Mouse (Mus musculus): ENCODE measurements at regions not wholly inside any gene's neighbourhood (a gene's known extent, or its start where the extent isn't known, plus 50 kb on each side); places are given as distances from the start of the nearest gene placed in this dataset.
"Not testable (repeated sequence)": the region's sequence is repeated elsewhere in the genome, so short reads cannot be mapped to it uniquely, and the experiment has no call there.

- not testable (repeated sequence) for DNase-seq (ENCODE audit: low spot score); H3K9me3 ChIP-seq (ENCODE audit: control insufficient read depth, low read length); H3K4me1 ChIP-seq (replicated peaks; ENCODE audit: control insufficient read depth, insufficient read depth, low read length); H3K9ac ChIP-seq; ATAC-seq (ENCODE audit: low FRiP score); H3K36me3 ChIP-seq (replicated peaks; ENCODE audit: control insufficient read depth, insufficient read depth); H3K27me3 ChIP-seq (ENCODE audit: control insufficient read depth, insufficient read depth, low read length); H3K4me2 ChIP-seq (replicated peaks); H3K4me3 ChIP-seq (replicated peaks; ENCODE audit: low read length); H3K27ac ChIP-seq
- 89% methylated on average over 9 of the region's 9 CpGs for WGBS
These were observed 120.3 kb upstream of the Tram1l1 start for GRCm38 (mm10) chr3:124200226-124200940.

- no peaks in the 10 kb centered on the region for H3K4me1 ChIP-seq (replicated peaks; ENCODE audit: control insufficient read depth, insufficient read depth, low read length)
- WGBS = 86% methylated on average over 2 of the region's 2 CpGs
- H3K36me3 ChIP-seq (replicated peaks; ENCODE audit: control insufficient read depth, insufficient read depth) = no peaks in the 10 kb centered on the region
- no peak overlapping the region for H3K4me3 ChIP-seq (replicated peaks; ENCODE audit: low read length)
- no peak overlapping the region for H3K9ac ChIP-seq
- H3K27ac ChIP-seq = no peak overlapping the region
- no peak for DNase-seq (ENCODE audit: low spot score)
- H3K4me2 ChIP-seq (replicated peaks) = no peak overlapping the region
- no peaks in the 10 kb centered on the region for H3K9me3 ChIP-seq (ENCODE audit: control insufficient read depth, low read length)
- ATAC-seq (ENCODE audit: low FRiP score) = no peak
- no peaks in the 10 kb centered on the region for H3K27me3 ChIP-seq (ENCODE audit: control insufficient read depth, insufficient read depth, low read length)
These were observed 103.5 kb upstream of the Tram1l1 start for GRCm38 (mm10) chr3:124217131-124217530.

- Histone ChIP-seq H3K36me3 (replicated peaks; ENCODE audit: control insufficient read depth, insufficient read depth) (no peaks in the 10 kb centered on the region), H3K9ac (no peak overlapping the region), H3K27ac (no peak overlapping the region), H3K9me3 (ENCODE audit: control insufficient read depth, low read length) (no peaks in the 10 kb centered on the region; the same call in 1 of the 2 replicates), H3K4me3 (replicated peaks; ENCODE audit: low read length) (no peak overlapping the region), H3K4me2 (replicated peaks) (no peak overlapping the region), H3K4me1 (replicated peaks; ENCODE audit: control insufficient read depth, insufficient read depth, low read length) (no peaks in the 10 kb centered on the region), H3K27me3 (ENCODE audit: control insufficient read depth, insufficient read depth, low read length) (no peaks in the 10 kb centered on the region)
- WGBS = 80% methylated on average over 4 of the region's 4 CpGs
- no peak for ATAC-seq (ENCODE audit: low FRiP score)
- DNase-seq (ENCODE audit: low spot score) = no peak
These were observed 94.7 kb upstream of the Tram1l1 start for GRCm38 (mm10) chr3:124225982-124226381.

GRCm38 (mm10) chr3:124227701-124228100, 93.0 kb upstream of the Tram1l1 start:
- no peak overlapping the region for H3K4me3 ChIP-seq (replicated peaks; ENCODE audit: low read length)
- no peak overlapping the region for H3K4me2 ChIP-seq (replicated peaks)
- ATAC-seq (ENCODE audit: low FRiP score) = no peak
- H3K4me1 ChIP-seq (replicated peaks; ENCODE audit: control insufficient read depth, insufficient read depth, low read length) = no peaks in the 10 kb centered on the region
- no peaks in the 10 kb centered on the region for H3K36me3 ChIP-seq (replicated peaks; ENCODE audit: control insufficient read depth, insufficient read depth)
- H3K27me3 ChIP-seq (ENCODE audit: control insufficient read depth, insufficient read depth, low read length) = no peaks in the 10 kb centered on the region
- DNase-seq (ENCODE audit: low spot score) = no peak
- H3K9me3 ChIP-seq (ENCODE audit: control insufficient read depth, low read length) = no peaks in the 10 kb centered on the region; the same call in 1 of the 2 replicates
- H3K9ac ChIP-seq = no peak overlapping the region
- no peak overlapping the region for H3K27ac ChIP-seq

- ATAC-seq (ENCODE audit: low FRiP score) = no peak
- Histone ChIP-seq H3K27me3 (ENCODE audit: control insufficient read depth, insufficient read depth, low read length) (no peaks in the 10 kb centered on the region), H3K4me1 (replicated peaks; ENCODE audit: control insufficient read depth, insufficient read depth, low read length) (no peaks in the 10 kb centered on the region), H3K4me3 (replicated peaks; ENCODE audit: low read length) (no peak overlapping the region), H3K27ac (no peak overlapping the region), H3K36me3 (replicated peaks; ENCODE audit: control insufficient read depth, insufficient read depth) (no peaks in the 10 kb centered on the region), H3K9ac (no peak overlapping the region), H3K4me2 (replicated peaks) (no peak overlapping the region), H3K9me3 (ENCODE audit: control insufficient read depth, low read length) (no peaks in the 10 kb centered on the region)
- WGBS = 58% methylated on average over 5 of the region's 5 CpGs
- no peak for DNase-seq (ENCODE audit: low spot score)
These were observed 79.5 kb upstream of the Tram1l1 start for GRCm38 (mm10) chr3:124240936-124241733.

GRCm38 (mm10) chr3:124241734-124242006, 79.0 kb upstream of the Tram1l1 start:
- H3K4me2 ChIP-seq (replicated peaks) = no peak overlapping the region
- WGBS = 83% methylated on average over 1 of the region's 1 CpGs
- H3K36me3 ChIP-seq (replicated peaks; ENCODE audit: control insufficient read depth, insufficient read depth) = no peaks in the 10 kb centered on the region
- no peak for ATAC-seq (ENCODE audit: low FRiP score)
- H3K9me3 ChIP-seq (ENCODE audit: control insufficient read depth, low read length) = no peaks in the 10 kb centered on the region
- no peak for DNase-seq (ENCODE audit: low spot score)
- H3K9ac ChIP-seq = no peak overlapping the region
- no peak overlapping the region for H3K27ac ChIP-seq
- no peak overlapping the region for H3K4me3 ChIP-seq (replicated peaks; ENCODE audit: low read length)
- no peaks in the 10 kb centered on the region for H3K4me1 ChIP-seq (replicated peaks; ENCODE audit: control insufficient read depth, insufficient read depth, low read length)
- H3K27me3 ChIP-seq (ENCODE audit: control insufficient read depth, insufficient read depth, low read length) = no peaks in the 10 kb centered on the region

- 40% methylated on average over 3 of the region's 3 CpGs for WGBS
- no peak overlapping the region for H3K4me3 ChIP-seq (replicated peaks; ENCODE audit: low read length)
- ATAC-seq (ENCODE audit: low FRiP score) = 0 out of 2 replicates have a peak, but pooled peaks have one; percentile 27
- no peak overlapping the region for H3K27ac ChIP-seq
- no peak for DNase-seq (ENCODE audit: low spot score)
- H3K9me3 ChIP-seq (ENCODE audit: control insufficient read depth, low read length) = no peaks in the 10 kb centered on the region
- no peak overlapping the region for H3K4me2 ChIP-seq (replicated peaks)
- H3K36me3 ChIP-seq (replicated peaks; ENCODE audit: control insufficient read depth, insufficient read depth) = no peaks in the 10 kb centered on the region
- no peak overlapping the region for H3K9ac ChIP-seq
- no peaks in the 10 kb centered on the region for H3K4me1 ChIP-seq (replicated peaks; ENCODE audit: control insufficient read depth, insufficient read depth, low read length)
- no peaks in the 10 kb centered on the region for H3K27me3 ChIP-seq (ENCODE audit: control insufficient read depth, insufficient read depth, low read length)
These were observed 58.5 kb upstream of the Tram1l1 start for GRCm38 (mm10) chr3:124262150-124262549.

GRCm38 (mm10) chr3:124266821-124267220, 53.8 kb upstream of the Tram1l1 start:
- no peaks in the 10 kb centered on the region for H3K9me3 ChIP-seq (ENCODE audit: control insufficient read depth, low read length)
- H3K27ac ChIP-seq = no peak overlapping the region
- ATAC-seq (ENCODE audit: low FRiP score) = no peak
- H3K36me3 ChIP-seq (replicated peaks; ENCODE audit: control insufficient read depth, insufficient read depth) = no peaks in the 10 kb centered on the region
- H3K4me2 ChIP-seq (replicated peaks) = no peak overlapping the region
- no peaks in the 10 kb centered on the region for H3K27me3 ChIP-seq (ENCODE audit: control insufficient read depth, insufficient read depth, low read length)
- H3K9ac ChIP-seq = no peak overlapping the region
- 61% methylated on average over 5 of the region's 5 CpGs for WGBS
- DNase-seq (ENCODE audit: low spot score) = no peak
- H3K4me3 ChIP-seq (replicated peaks; ENCODE audit: low read length) = no peak overlapping the region
- H3K4me1 ChIP-seq (replicated peaks; ENCODE audit: control insufficient read depth, insufficient read depth, low read length) = no peaks in the 10 kb centered on the region

- Histone ChIP-seq H3K4me2 (replicated peaks) (no peak overlapping the region), H3K4me3 (replicated peaks; ENCODE audit: low read length) (no peak overlapping the region), H3K27me3 (ENCODE audit: control insufficient read depth, insufficient read depth, low read length) (no peaks in the 10 kb centered on the region), H3K36me3 (replicated peaks; ENCODE audit: control insufficient read depth, insufficient read depth) (no peaks in the 10 kb centered on the region), H3K4me1 (replicated peaks; ENCODE audit: control insufficient read depth, insufficient read depth, low read length) (no peaks in the 10 kb centered on the region), H3K27ac (no peak overlapping the region), H3K9ac (no peak overlapping the region), H3K9me3 (ENCODE audit: control insufficient read depth, low read length) (no peaks in the 10 kb centered on the region)
- no peak for ATAC-seq (ENCODE audit: low FRiP score)
- DNase-seq (ENCODE audit: low spot score) = no peak
- 57% methylated on average over 5 of the region's 5 CpGs for WGBS
These were observed 50.1 kb upstream of the Tram1l1 start for GRCm38 (mm10) chr3:124270506-124270905.

Measured in hindbrain, embryonic 14.5 days (tissue).